8 mouse cellular contexts compared by ENCODE assay signal in the genomic region with DNA sequence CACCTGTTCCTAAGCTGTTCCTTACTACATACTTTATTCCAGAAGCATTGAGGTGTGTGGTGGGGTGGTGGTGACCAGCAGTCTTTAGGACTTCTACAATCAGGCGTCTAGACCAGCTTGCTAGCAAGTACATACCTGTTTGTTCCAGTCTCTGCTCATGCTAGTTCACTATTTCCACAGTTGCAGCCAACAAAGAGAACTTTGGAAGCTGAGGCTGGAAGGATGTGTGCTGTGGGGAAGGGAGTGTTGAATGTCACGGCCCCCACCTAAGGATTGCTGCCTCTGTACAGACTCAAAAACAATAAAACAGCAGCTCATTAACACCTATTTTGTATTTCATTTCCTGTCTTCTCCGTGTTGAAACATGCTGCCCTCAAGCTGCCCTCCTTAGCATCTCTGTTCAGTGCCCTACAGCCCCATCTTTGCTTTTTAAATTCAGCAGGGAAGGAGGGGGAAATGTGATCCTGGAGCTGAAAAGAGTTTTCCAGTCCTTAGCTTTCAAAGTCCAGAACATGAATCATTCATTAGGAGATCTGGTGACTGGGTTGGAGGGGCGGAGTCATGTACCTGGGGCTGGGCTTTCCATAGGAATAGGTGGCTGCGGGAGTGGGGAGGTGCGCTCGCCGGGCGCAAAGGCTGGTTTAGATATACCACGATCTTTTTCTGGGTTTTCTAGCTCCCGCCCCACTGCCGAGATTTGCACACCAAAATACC. TPM values are rescaled to one million over a fixed set of nuclear protein-coding genes. Genes with fewer than 3 reads are reported as not detected.
DNase-seq lines count a peak whose midpoint lies in the region; ATAC-seq and TF ChIP-seq lines count a peak whose summit lies in the region.

No protein-coding gene starts in this region.

- peaks cover 7% of the 10 kb centered on the region; the same call in 1 of the 2 replicates for H3K27me3 ChIP-seq in thymus, adult 2 months (ENCODE audit: control insufficient read depth, insufficient read depth, low read length)
- no peaks in the 10 kb centered on the region for H3K27me3 ChIP-seq in kidney, adult 2 months (replicated peaks; ENCODE audit: control insufficient read depth, insufficient read depth, low read length)
- H3K27me3 ChIP-seq in liver, embryonic 16.5 days (ENCODE audit: control insufficient read depth, insufficient read depth, low read depth, low read length), result peaks cover 34% of the 10 kb centered on the region

- H3K4me2 ChIP-seq in liver, embryonic 16.5 days (ENCODE audit: low read depth, low read length), result peak overlapping the region; percentile 61

- H3K9ac ChIP-seq in liver, embryonic 16.5 days (ENCODE audit: low read depth, low read length), result peak overlapping the region; percentile 46

- no peak for TF ChIP-seq CTCF in thymus, adult 2 months (IDR thresholded peaks at IDR 0.05; ENCODE audit: borderline replicate concordance, control insufficient read depth, extremely low read depth, insufficient read depth, low read length, poor library complexity)
- TF ChIP-seq CTCF in kidney, adult 2 months (conservative IDR thresholded peaks at IDR 0.05; ENCODE audit: insufficient read depth, insufficient read length, low read depth, low read length), result no peak

- peaks cover 10% of the 10 kb centered on the region for H3K4me1 ChIP-seq in thymus, adult 2 months (replicated peaks; ENCODE audit: control insufficient read depth, insufficient read depth, low read length)
- H3K4me1 ChIP-seq in kidney, adult 2 months (ENCODE audit: control insufficient read depth, insufficient read depth, low read length), result peaks cover 22% of the 10 kb centered on the region
- H3K4me1 ChIP-seq in liver, embryonic 16.5 days (ENCODE audit: control insufficient read depth, low read depth, low read length), result peaks cover 4% of the 10 kb centered on the region

- TF ChIP-seq POLR2A in thymus, adult 2 months (IDR thresholded peaks at IDR 0.05; ENCODE audit: control insufficient read depth, extremely low read depth, insufficient read depth, low read length, poor library complexity), result no peak
- no peak for TF ChIP-seq POLR2A in kidney, adult 2 months (IDR thresholded peaks at IDR 0.05; ENCODE audit: low read depth, low read length)

- 9% methylated on average over 12 of the region's 12 CpGs for WGBS in thymus, adult 2 months
- under 1% methylated on average over 12 of the region's 12 CpGs for WGBS in kidney, adult 2 months
- 4% methylated on average over 12 of the region's 12 CpGs for WGBS in liver, embryonic 16.5 days (ENCODE audit: insufficient replicate concordance)

- no peaks in the 10 kb centered on the region for H3K9me3 ChIP-seq in liver, embryonic 16.5 days (replicated peaks; ENCODE audit: control insufficient read depth, low read length)

- ATAC-seq in liver, embryonic 16.5 days (ENCODE audit: low read depth), result peak; percentile 76

- peak overlapping the region; percentile 27 for H3K4me3 ChIP-seq in thymus, adult 2 months (ENCODE audit: control insufficient read depth, insufficient read depth, low read length)
- H3K4me3 ChIP-seq in kidney, adult 2 months (ENCODE audit: insufficient read depth, low read depth, low read length), result peak overlapping the region; percentile 69
- H3K4me3 ChIP-seq in liver, embryonic 16.5 days (ENCODE audit: low read depth, low read length), result peak overlapping the region; percentile 47

- DNase-seq in thymus, adult 2 months, result no peak
- DNase-seq in thymus, postnatal 4 days, result no peak
- peak; percentile 82 for DNase-seq in cerebellum, adult 9-11 months
- peak; percentile 55 for DNase-seq in heart, adult 8-10 months (ENCODE audit: low spot score)
- peak; percentile 94 for DNase-seq in kidney, adult 2 months
- peak; percentile 44 for DNase-seq in retina, postnatal 1 day
- DNase-seq in c-Kit-positive CD71-positive TER-119-positive erythroid progenitor cells, embryonic 14.5 days (ENCODE audit: low spot score), result no peak

- H3K27ac ChIP-seq in thymus, adult 2 months (ENCODE audit: control insufficient read depth, insufficient read depth, low read length), result peak overlapping the region; percentile 12; the same call in 1 of the 2 replicates
- H3K27ac ChIP-seq in kidney, adult 2 months (ENCODE audit: insufficient read depth, low read depth, low read length), result peak overlapping the region; percentile 99
- H3K27ac ChIP-seq in liver, embryonic 16.5 days (ENCODE audit: low read length), result peak overlapping the region; percentile 79

- H3K36me3 ChIP-seq in thymus, adult 2 months (ENCODE audit: control insufficient read depth, insufficient read depth, low read length), result no peaks in the 10 kb centered on the region
- H3K36me3 ChIP-seq in kidney, adult 2 months (ENCODE audit: control insufficient read depth, insufficient read depth, low read length), result no peaks in the 10 kb centered on the region; the same call in 1 of the 2 replicates
- H3K36me3 ChIP-seq in liver, embryonic 16.5 days (ENCODE audit: control insufficient read depth, insufficient read depth), result no peaks in the 10 kb centered on the region

RNA-seq across cellular contexts. Expression of a gene that starts 0.8 kb away (rescaled TPM):
- polyA plus RNA-seq in thymus, adult 2 months (2012; rRNA removed), result 4.0 and 5.8 TPM in 2 replicates
- total RNA-seq in heart, adult 8-10 months (2022), result 1 to 10 TPM; 1.7 to 3.0 (median 2.2) TPM
- polyA plus RNA-seq in kidney, adult 2 months (2012; rRNA removed), result 56.8 and 65.7 TPM in 2 replicates
- 2.6 and 4.2 TPM in 2 replicates for polyA plus RNA-seq in liver, embryonic 16.5 days (2015; fragmentation: Nextera tagmentation; extraction: Ambion mirVana)

RNA-seq across cellular contexts. Expression of a gene that starts 11.2 kb away (rescaled TPM):
- 175 and 219 TPM in 2 replicates for polyA plus RNA-seq in thymus, adult 2 months (2012; rRNA removed)
- 10 to 100 TPM; 14.1 to 17.2 (median 16.2) TPM for total RNA-seq in heart, adult 8-10 months (2022)
- polyA plus RNA-seq in kidney, adult 2 months (2012; rRNA removed), result 52.6 and 57.3 TPM in 2 replicates
- 59.4 and 59.6 TPM in 2 replicates for polyA plus RNA-seq in liver, embryonic 16.5 days (2015; fragmentation: Nextera tagmentation; extraction: Ambion mirVana)

RNA-seq across cellular contexts. Expression of a gene that starts 20.0 kb away (rescaled TPM):
- 3.7 and 4.4 TPM in 2 replicates for polyA plus RNA-seq in thymus, adult 2 months (2012; rRNA removed)
- total RNA-seq in heart, adult 8-10 months (2022), result 1 to 10 TPM; 1.6 to 7.0 (median 4.2) TPM
- polyA plus RNA-seq in kidney, adult 2 months (2012; rRNA removed), result 20.8 and 27.3 TPM in 2 replicates
- 0.12 and 0.13 TPM in 2 replicates for polyA plus RNA-seq in liver, embryonic 16.5 days (2015; fragmentation: Nextera tagmentation; extraction: Ambion mirVana)

RNA-seq across cellular contexts. Expression of a gene that starts 56.6 kb away (rescaled TPM):
- polyA plus RNA-seq in thymus, adult 2 months (2012; rRNA removed), result 9.6 and 11.6 TPM in 2 replicates
- 10 to 100 TPM; 55.4 to 63.1 (median 59.8) TPM for total RNA-seq in heart, adult 8-10 months (2022)
- polyA plus RNA-seq in kidney, adult 2 months (2012; rRNA removed), result 10.1 and 15.0 TPM in 2 replicates
- polyA plus RNA-seq in liver, embryonic 16.5 days (2015; fragmentation: Nextera tagmentation; extraction: Ambion mirVana), result 5.8 and 7.7 TPM in 2 replicates

RNA-seq across cellular contexts. Expression of a gene that starts 58.5 kb away (rescaled TPM):
- 54.1 and 55.4 TPM in 2 replicates for polyA plus RNA-seq in thymus, adult 2 months (2012; rRNA removed)
- total RNA-seq in heart, adult 8-10 months (2022), result 10 to 100 TPM; 24.1 to 35.6 (median 29.8) TPM
- polyA plus RNA-seq in kidney, adult 2 months (2012; rRNA removed), result 67.8 and 79.8 TPM in 2 replicates
- 29.4 and 32.1 TPM in 2 replicates for polyA plus RNA-seq in liver, embryonic 16.5 days (2015; fragmentation: Nextera tagmentation; extraction: Ambion mirVana)

Comparison
In these comparisons a context has a peak if more than half of its experiments do, and no peak if none do; other contexts are left out.
1. DNase-seq: peak in cerebellum, adult 9-11 months (single experiment), heart, adult 8-10 months (single experiment), kidney, adult 2 months (single experiment) and retina, postnatal 1 day (single experiment); none in thymus, adult 2 months (single experiment), thymus, postnatal 4 days (single experiment) and c-Kit-positive CD71-positive TER-119-positive erythroid progenitor cells, embryonic 14.5 days (single experiment).
2. H3K27ac ChIP-seq: peak in every context shown above with its lines; median percentile 99 in kidney, adult 2 months; 79 in liver, embryonic 16.5 days; 12 in thymus, adult 2 months.
3. Peak in every context shown above with its lines, with median percentiles within 50 percentile points of each other: H3K4me3 ChIP-seq.